Mouse (Mus musculus) hindbrain, postnatal 0 days (tissue): ENCODE data around the gene Myo15b. TPM values are rescaled to one million over a fixed set of nuclear protein-coding genes. Genes with fewer than 3 reads are reported as not detected.
A peak's percentile ranks its signal among the peaks of the same experiment; 100 is the strongest.

Experiments
- ATAC-seq: fragments of 200-750 bp; cut with Nextera tagmentation; 2 replicates; pipeline ENCODE4 v1.8.0; 2017; ENCODE audit warnings: mild to moderate bottlenecking, moderate TSS enrichment, moderate library complexity
- DNase-seq: peaks from one replicate; pipeline ENCODE4 v3.0.0-alpha.2; 2015; ENCODE audit warnings: low spot score
- H3K27ac ChIP-seq: fragments of 300-500 bp; sonication (generic); 2 replicates; pipeline ENCODE4 v1.5.1; 2014; ENCODE audit warnings: mild to moderate bottlenecking
- H3K27me3 ChIP-seq: fragments of 300-500 bp; sonication (generic); 2 replicates; pipeline ENCODE4 v1.6.1; 2014; ENCODE audit warnings: low read length, mixed read lengths; ENCODE audit not compliant: insufficient read depth
- H3K36me3 ChIP-seq: fragments of 300-500 bp; sonication (generic); 2 replicates; pipeline ENCODE4 v1.6.1; 2014; ENCODE audit warnings: low read length, mixed read lengths; ENCODE audit not compliant: insufficient read depth
- H3K4me1 ChIP-seq: fragments of 300-500 bp; sonication (generic); 2 replicates; pipeline ENCODE4 v1.6.1; 2014; ENCODE audit warnings: antibody characterized with exemption, low read length, mixed read lengths; ENCODE audit not compliant: insufficient read depth
- H3K4me2 ChIP-seq: fragments of 300-500 bp; sonication (generic); 2 replicates; pipeline ENCODE4 v1.6.1; 2014; ENCODE audit warnings: low read depth, mild to moderate bottlenecking, low read length, moderate library complexity, mixed read lengths
- H3K4me3 ChIP-seq: fragments of 300-500 bp; sonication (generic); 2 replicates; pipeline ENCODE4 v1.5.1; 2014; ENCODE audit warnings: low read length
- H3K9ac ChIP-seq: fragments of 300-500 bp; sonication (generic); replicated peaks from 2 replicates; pipeline ENCODE4 v1.6.1; 2014; ENCODE audit warnings: mild to moderate bottlenecking, low read length, moderate library complexity, mixed read lengths
- H3K9me3 ChIP-seq: fragments of 300-500 bp; sonication (generic); 2 replicates; pipeline ENCODE4 v1.6.1; 2016; ENCODE audit warnings: low read length, mixed read lengths
- CTCF ChIP-seq: IDR thresholded peaks from 2 replicates; pipeline ENCODE4 v1.5.1; 2016; ENCODE audit warnings: antibody characterized with exemption, control low read depth, low read depth
- WGBS: fragments of 180-500 bp; shearing (Covaris S2); extraction: QIAGEN DNeasy Blood & Tissue Kit; methylation state at CpG from one replicate; pipeline ENCODE4 v1.1.7; 2014; 5-methylcytosine and 5-hydroxymethylcytosine counted together
- polyA plus RNA-seq: library from polyadenylated mRNA; unstranded; fragments of >200 nt; fragmentation: Nextera tagmentation; extraction: Ambion mirVana; gene quantifications from 2 replicates; pipeline ENCODE4 v1.2.1, GENCODE M21; 2015
- total RNA-seq: library from RNA; depleted of rRNA; stranded (reverse); fragments of >200 nt; gene quantifications from 2 replicates; pipeline ENCODE4 v1.2.3, GENCODE M21; 2014

The Myo15b gene
- total and polyA plus RNA-seq, 2 experiments from 2014 or later, result 0.20 to 0.63 TPM

- Histone ChIP-seq H3K4me3 (no peak overlapping the region), H3K36me3 (peaks cover 7% of the 10 kb centered on the region), H3K4me1 (peaks cover 4% of the 10 kb centered on the region; the same call in 1 of the 2 replicates), H3K27ac (no peak overlapping the region), H3K9ac (no peak overlapping the region), H3K27me3 (peaks cover 14% of the 10 kb centered on the region), H3K9me3 (no peaks in the 10 kb centered on the region), H3K4me2 (no peak overlapping the region)
- WGBS, result 82% methylated on average over 4 of the region's 4 CpGs
- DNase-seq (no peak), ATAC-seq (no peak)
- no peak for TF ChIP-seq CTCF
Observed at GRCm38 (mm10) chr11:115821001-115821400, 37.2 kb upstream of the Myo15b start.

- Histone ChIP-seq H3K4me1 (0 out of 2 replicates have a peak, but pooled peaks cover 4% of the 10 kb centered on the region), H3K36me3 (peaks cover 7% of the 10 kb centered on the region), H3K4me3 (peak within 1 kb of the TSS; percentile 56), H3K4me2 (peak within 1 kb of the TSS; percentile 92), H3K27ac (no peak within 1 kb of the TSS), H3K27me3 (peaks cover 16% of the 10 kb centered on the region), H3K9me3 (no peaks in the 10 kb centered on the region), H3K9ac (peak within 1 kb of the TSS; percentile 47)
- peak; percentile 76 for DNase-seq
- peak; percentile 78 for ATAC-seq
- under 1% methylated on average over 80 of the region's 87 CpGs for WGBS
- TF ChIP-seq CTCF, result no peak
Observed at GRCm38 (mm10) chr11:115823774-115824740, 34.1 kb upstream of the Myo15b start, which contains the start of gene Llgl2. Gene Llgl2, plus strand, starts transcription at chr11:115824049.

- ATAC-seq, result no peak
Observed at GRCm38 (mm10) chr11:115824813-115825212, 33.4 kb upstream of the Myo15b start.

GRCm38 (mm10) chr11:115826487-115826886 lies 31.7 kb upstream of the Myo15b start:
- Histone ChIP-seq H3K9ac (no peak overlapping the region), H3K27ac (no peak overlapping the region), H3K9me3 (no peaks in the 10 kb centered on the region), H3K36me3 (no peaks in the 10 kb centered on the region; the same call in 1 of the 2 replicates), H3K4me1 (0 out of 2 replicates have a peak, but pooled peaks cover 4% of the 10 kb centered on the region), H3K27me3 (peaks cover 18% of the 10 kb centered on the region), H3K4me3 (no peak overlapping the region), H3K4me2 (no peak overlapping the region)
- 49% methylated on average over 5 of the region's 5 CpGs for WGBS
- TF ChIP-seq CTCF, result no peak
- no peak for DNase-seq
- no peak for ATAC-seq

More at GRCm38 (mm10) chr11:115824813-115825212, 33.4 kb upstream of the Myo15b start:
- no peak for DNase-seq
- Histone ChIP-seq H3K9me3 (no peaks in the 10 kb centered on the region), H3K27ac (no peak overlapping the region), H3K4me2 (peak overlapping the region; percentile 92; the same call in 1 of the 2 replicates), H3K4me1 (0 out of 2 replicates have a peak, but pooled peaks cover 4% of the 10 kb centered on the region), H3K9ac (no peak overlapping the region), H3K4me3 (peak overlapping the region; percentile 56; the same call in 1 of the 2 replicates), H3K36me3 (peaks cover 7% of the 10 kb centered on the region), H3K27me3 (peaks cover 16% of the 10 kb centered on the region)
- TF ChIP-seq CTCF, result no peak
- 18% methylated on average over 11 of the region's 11 CpGs for WGBS

GRCm38 (mm10) chr11:115827624-115828023 lies 30.6 kb upstream of the Myo15b start:
- Histone ChIP-seq H3K4me3 (no peak overlapping the region), H3K36me3 (no peaks in the 10 kb centered on the region), H3K9ac (no peak overlapping the region), H3K4me2 (no peak overlapping the region), H3K27me3 (peaks cover 22% of the 10 kb centered on the region), H3K27ac (no peak overlapping the region), H3K9me3 (no peaks in the 10 kb centered on the region), H3K4me1 (0 out of 2 replicates have a peak, but pooled peaks cover 4% of the 10 kb centered on the region)
- ATAC-seq (no peak), DNase-seq (no peak)
- TF ChIP-seq CTCF, result no peak
- 90% methylated on average over 6 of the region's 6 CpGs for WGBS

GRCm38 (mm10) chr11:115829036-115829435 lies 29.2 kb upstream of the Myo15b start:
- H3K9me3 ChIP-seq, result no peaks in the 10 kb centered on the region
- 73% methylated on average over 4 of the region's 4 CpGs for WGBS
- no peak for TF ChIP-seq CTCF
- no peak overlapping the region for H3K27ac ChIP-seq
- no peak overlapping the region for H3K4me3 ChIP-seq
- DNase-seq (no peak), ATAC-seq (no peak)
- no peak overlapping the region for H3K4me2 ChIP-seq
- H3K9ac ChIP-seq, result no peak overlapping the region
- no peaks in the 10 kb centered on the region for H3K36me3 ChIP-seq
- no peaks in the 10 kb centered on the region for H3K4me1 ChIP-seq
- peaks cover 17% of the 10 kb centered on the region for H3K27me3 ChIP-seq
